Mouse (Mus musculus) layer of hippocampus, adult 9-11 months (tissue): ENCODE results near the gene Zfp429.
"Not testable (repeated sequence)": the region's sequence is repeated elsewhere in the genome, so short reads cannot be mapped to it uniquely, and the experiment has no call there.

Source experiments
- DNase-seq: peaks from one replicate; pipeline ENCODE4 v3.0.0; 2022

The Zfp429 gene

GRCm38 (mm10) chr13:67399183-67399903, at the start of gene Zfp429:
Zfp429 (minus strand) TSS chr13:67399819.
- DNase-seq = peak; percentile 61

GRCm38 (mm10) chr13:67437095-67437494, 37.5 kb upstream of the Zfp429 start:
- DNase-seq = not testable (repeated sequence)

GRCm38 (mm10) chr13:67428116-67428515, 28.5 kb upstream of the Zfp429 start:
- DNase-seq = no peak

GRCm38 (mm10) chr13:67425699-67426098, 26.1 kb upstream of the Zfp429 start:
- not testable (repeated sequence) for DNase-seq

GRCm38 (mm10) chr13:67422532-67422931, 22.9 kb upstream of the Zfp429 start:
- DNase-seq = not testable (repeated sequence)

- DNase-seq = peak; percentile 21
These were observed 21.7 kb upstream of the Zfp429 start, which contains the start of gene Zfp459 for GRCm38 (mm10) chr13:67421207-67421857. Zfp459 (minus strand) TSS chr13:67421418.

GRCm38 (mm10) chr13:67420558-67421206, 21.1 kb upstream of the Zfp429 start:
- no peak for DNase-seq

- DNase-seq = no peak
These were observed 17.2 kb upstream of the Zfp429 start for GRCm38 (mm10) chr13:67416811-67417210.

GRCm38 (mm10) chr13:67415759-67416158, 16.1 kb upstream of the Zfp429 start:
- no peak for DNase-seq

- DNase-seq = not testable (repeated sequence)
These were observed 14.0 kb upstream of the Zfp429 start for GRCm38 (mm10) chr13:67413634-67414033.

- DNase-seq = not testable (repeated sequence)
These were observed 23.4 kb downstream of the Zfp429 start for GRCm38 (mm10) chr13:67376255-67376654.

GRCm38 (mm10) chr13:67375050-67375911, 24.3 kb downstream of the Zfp429 start, which contains the start of the genes Gm28041 and Zfp456:
Gm28041 (minus strand) TSS chr13:67375733.
Zfp456 (minus strand) TSS chr13:67375810.
- DNase-seq = peak; percentile 56

GRCm38 (mm10) chr13:67360131-67360744, 39.4 kb downstream of the Zfp429 start, which contains the start of the genes Gm28044 and Zfp953:
Gm28044 (minus strand) TSS chr13:67360536.
Zfp953 (minus strand) TSS chr13:67360605.
- DNase-seq = peak; percentile 90

GRCm38 (mm10) chr13:67351854-67352253, 47.8 kb downstream of the Zfp429 start:
- no peak for DNase-seq

- DNase-seq = no peak
These were observed 56.2 kb downstream of the Zfp429 start for GRCm38 (mm10) chr13:67343422-67343821.
